Mouse (Mus musculus): ENCODE data around the gene Trip11.

GRCm38 (mm10) chr12:101836546-101837274 is 76.4 kb downstream of the Trip11 start:
- TF ChIP-seq GATA1 (IDR thresholded peaks at IDR 0.05; ENCODE audit: borderline replicate concordance, low read length) = no peak
- TF ChIP-seq FLI1 (IDR thresholded peaks at IDR 0.05; ENCODE audit: low read length) = no peak

All from megakaryocyte, embryonic 14.5 days (primary cell).